Mouse (Mus musculus) cortical plate, adult 2 months (tissue): ENCODE data around the gene Tmem211.

Source experiments
- CTCF ChIP-seq: fragments of 200-500 bp; IDR thresholded peaks from 2 replicates; pipeline ENCODE4 v1.5.1; 2011; ENCODE audit warnings: mild to moderate bottlenecking, control low read depth, low read length; ENCODE audit not compliant: insufficient read depth; ENCODE audit errors: extremely low read depth
- POLR2A ChIP-seq: fragments of 200-500 bp; IDR thresholded peaks from 2 replicates; pipeline ENCODE4 v1.6.1; 2011; ENCODE audit warnings: mild to moderate bottlenecking, low read length, control low read depth; ENCODE audit not compliant: insufficient read depth; ENCODE audit errors: extremely low read depth

DNA sequence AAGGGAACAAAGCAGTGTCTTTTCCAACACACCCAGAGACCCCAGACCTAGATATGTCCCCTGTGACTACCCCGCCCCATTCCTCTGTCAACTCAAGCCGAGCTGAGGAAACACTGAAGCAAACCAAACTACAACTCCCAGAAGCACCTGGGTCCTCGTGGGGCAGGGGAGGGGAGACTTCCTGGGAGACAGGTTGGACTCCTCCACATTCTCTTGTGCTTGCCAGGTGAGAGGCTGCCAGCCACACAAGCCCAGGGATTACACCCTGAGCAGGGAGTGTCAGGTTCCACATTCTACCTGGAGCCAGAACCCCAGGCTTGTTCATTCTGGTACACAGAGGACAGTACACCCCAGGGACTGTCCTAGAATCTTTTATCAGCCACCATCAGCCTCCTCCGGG lies 2.8 kb upstream of the Tmem211 start:
- TF ChIP-seq CTCF (no peak), POLR2A (peak; percentile 23; the same call in 1 of the 2 replicates)
